Mouse (Mus musculus) neutrophil, adult 5-6 weeks (primary cell): ENCODE measurements around the gene Uchl3. TPM values are rescaled to one million over a fixed set of nuclear protein-coding genes. Genes with fewer than 3 reads are reported as not detected.

Source experiments
- ATAC-seq: fragments of 151-379, 151-347 bp; 2 replicates; pipeline ENCODE4 v1.8.0; 2017; ENCODE audit warnings: mild to moderate bottlenecking, moderate TSS enrichment; ENCODE audit not compliant: insufficient number of reproducible peaks, poor library complexity, low FRiP score, severe bottlenecking; ENCODE audit errors: extremely low read depth
- total RNA-seq: library from RNA; stranded (forward); fragments of 200-1000 nt; gene quantifications from 2 replicates; pipeline ENCODE4 v1.2.3, GENCODE M21; 2017

Gene Uchl3
- total RNA-seq, result 40.1 and 58.1 TPM in 2 replicates

DNA sequence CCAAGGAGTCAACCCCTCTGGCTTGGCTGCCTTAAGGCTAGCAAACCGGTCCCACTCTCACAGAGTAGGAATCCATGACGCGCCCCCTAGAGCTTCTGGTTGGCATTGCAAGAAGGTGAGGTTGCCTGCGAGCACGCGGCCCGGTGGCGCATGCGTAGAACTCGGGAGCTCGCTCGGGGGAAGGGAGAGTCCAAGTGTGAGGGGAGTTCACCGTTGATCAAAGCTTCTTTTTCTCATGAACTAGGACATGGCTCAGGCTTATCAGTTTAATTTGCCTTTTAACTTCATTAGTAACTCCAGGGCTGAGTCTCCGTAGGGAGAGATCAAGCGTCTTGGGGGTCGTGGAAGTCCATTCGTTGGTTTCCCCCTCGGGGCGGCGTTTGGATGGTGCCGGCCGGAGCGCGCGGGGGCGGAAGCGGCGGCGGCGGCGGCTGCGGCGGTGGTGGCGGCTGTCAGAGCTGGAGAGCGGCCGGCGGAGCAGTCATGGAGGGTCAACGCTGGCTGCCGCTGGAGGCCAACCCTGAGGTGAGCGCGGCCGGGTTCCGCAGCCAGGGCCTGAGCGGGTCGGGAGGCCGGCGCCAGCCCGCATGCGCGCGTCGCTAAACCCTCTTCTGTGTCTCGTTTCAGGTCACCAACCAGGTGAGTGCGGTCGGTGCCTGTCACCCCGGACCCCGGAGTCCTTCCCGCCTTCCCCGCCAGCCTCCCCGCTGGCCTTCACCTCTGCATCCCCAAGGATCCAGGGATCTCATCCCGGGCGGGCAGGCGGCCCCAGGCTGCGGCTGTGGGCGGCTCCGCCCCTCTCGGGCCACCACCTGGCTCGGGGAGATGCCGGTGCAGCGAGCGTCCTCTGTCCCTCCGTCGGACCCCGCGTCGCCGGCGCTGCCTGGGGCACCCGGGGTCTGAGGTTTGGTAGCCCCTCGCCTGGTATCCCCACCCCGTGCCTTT is at the start of gene Uchl3:
Gene Uchl3 (plus strand): TSS at position 387 of the 945 bp plus-strand sequence.
- ATAC-seq, result peak; percentile 93

GRCm38 (mm10) chr14:101605843-101606242 is 47.9 kb upstream of the Uchl3 start:
- ATAC-seq, result no peak

DNA sequence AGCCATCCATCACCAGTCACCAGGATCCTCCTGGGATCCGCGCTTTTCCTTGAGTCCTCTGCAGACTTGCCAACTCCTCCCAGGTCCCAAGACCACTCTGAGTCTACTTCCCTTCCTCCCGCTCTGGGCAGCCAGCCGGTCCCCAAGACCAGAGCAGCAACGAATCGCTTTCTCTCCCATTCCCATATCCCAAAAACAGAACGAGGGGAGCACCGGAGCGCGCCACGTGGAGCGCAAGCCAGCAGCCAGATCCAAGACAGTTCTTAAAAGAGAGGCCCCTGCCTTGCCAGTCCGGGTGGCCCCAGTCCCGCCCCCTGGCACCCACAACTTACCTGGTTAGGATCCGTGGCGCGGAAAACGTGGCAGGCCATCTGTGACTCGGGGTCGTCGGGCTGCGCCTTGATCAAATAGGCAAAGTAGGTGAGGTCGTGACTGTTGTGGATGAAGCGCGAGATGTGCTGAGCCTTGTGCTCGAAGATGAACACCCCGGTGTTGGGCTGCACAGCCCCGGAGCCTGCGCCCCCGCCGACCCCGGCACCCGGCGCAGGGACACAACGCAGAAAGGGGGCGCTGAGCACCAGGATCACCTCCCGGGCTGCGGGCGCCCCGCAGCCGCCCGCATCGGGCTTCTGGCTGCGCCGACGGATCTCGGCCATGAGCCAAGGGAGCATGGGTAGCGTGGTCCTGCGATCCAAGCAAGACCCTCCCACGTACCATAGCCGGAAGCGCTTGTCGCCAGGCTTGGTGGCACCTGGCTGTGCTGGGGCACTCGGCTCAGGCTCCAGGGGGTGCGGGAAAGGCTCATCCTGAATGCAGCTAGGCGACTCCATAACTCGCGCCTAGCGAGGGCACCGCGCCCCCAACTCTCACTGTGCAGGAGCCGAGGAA is 45.9 kb upstream of the Uchl3 start:
- ATAC-seq, result 0 out of 2 replicates have a peak, but pooled peaks have one; percentile 9

DNA sequence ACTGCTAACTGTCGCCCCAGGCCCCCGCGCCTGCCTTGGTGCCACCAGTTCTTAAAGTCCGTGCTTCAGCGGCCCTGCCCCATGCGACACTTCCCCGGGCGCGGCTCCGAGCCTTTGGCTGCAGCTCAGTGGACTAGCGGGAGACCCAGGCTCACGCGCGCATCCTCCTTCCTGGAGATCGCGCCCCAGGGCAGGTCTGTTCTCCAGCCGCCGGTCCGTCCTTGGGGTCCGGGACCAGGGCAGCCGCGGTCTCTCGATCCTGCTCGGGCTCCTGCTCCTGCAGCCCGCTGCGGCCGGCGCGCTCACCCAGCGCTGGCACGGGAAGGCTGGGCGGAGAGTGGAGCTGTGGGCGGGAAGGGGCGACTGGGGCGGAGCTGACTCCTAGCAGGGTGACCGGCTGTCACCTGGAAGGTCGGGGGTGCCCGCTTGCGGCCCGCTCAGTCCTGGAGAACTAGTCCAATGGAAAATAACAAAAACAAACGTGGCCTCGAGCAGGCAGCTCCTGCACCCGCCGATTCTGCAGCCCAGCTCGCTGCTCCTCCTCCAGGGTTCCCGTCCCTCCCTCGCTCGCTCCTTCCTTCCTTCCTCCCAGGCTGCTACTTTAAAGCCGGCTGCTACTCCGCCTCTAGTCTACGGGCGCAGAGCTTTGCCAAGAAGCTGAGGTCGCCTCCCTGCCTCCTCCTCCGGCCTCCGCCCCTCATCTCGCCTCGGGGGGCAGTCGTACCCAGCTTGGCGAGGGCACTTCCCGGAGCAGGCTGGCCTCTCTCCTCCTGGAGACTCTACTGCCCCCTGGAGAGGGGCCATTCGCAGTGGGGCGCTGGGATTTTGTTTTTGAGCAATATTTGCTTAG is 45.0 kb upstream of the Uchl3 start, which contains the start of gene Tbc1d4:
Gene Tbc1d4 (minus strand): TSS at position 673 of the 850 bp plus-strand sequence.
- ATAC-seq, result peak; percentile 40; the same call in 1 of the 2 replicates

GRCm38 (mm10) chr14:101610701-101611100 is 43.1 kb upstream of the Uchl3 start:
- no peak for ATAC-seq

DNA sequence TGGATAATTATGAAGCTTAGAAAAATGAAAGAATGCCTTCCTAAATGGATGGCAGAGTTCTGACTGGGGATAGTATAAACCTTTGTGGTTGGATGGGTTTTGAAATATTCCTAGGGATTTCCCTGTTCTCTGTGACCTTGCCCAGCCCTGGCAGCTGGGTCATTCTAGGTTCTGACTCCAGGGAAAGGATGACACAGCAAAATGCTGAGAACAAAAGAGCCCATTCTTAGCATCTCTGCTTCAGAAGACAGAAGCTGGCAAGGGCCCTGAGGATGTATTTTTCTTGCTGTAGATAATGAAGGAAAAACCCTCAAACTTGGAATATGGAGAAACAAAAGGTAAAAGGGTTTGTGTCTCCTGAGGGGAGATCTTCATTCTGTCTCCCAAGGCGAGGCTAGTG is 40.6 kb upstream of the Uchl3 start:
- no peak for ATAC-seq

DNA sequence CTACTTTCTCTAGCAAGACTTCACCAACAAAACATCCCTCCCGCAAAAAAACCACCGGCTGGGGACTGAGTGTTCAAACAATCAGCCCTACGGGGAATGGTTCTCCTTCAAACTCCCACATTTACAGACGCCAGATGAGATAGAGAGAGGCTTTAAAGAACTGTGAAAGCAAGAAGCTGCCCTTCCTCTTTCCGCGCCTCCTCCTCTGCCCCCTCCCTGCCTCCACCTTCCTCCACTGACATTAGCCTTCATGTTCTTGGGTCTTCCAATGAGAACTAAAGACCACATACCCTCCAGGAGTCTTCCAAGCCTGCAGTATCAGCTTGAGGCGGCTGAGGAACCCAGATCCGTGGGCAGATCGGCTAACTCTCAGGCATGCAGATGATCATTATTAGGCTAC is 37.6 kb upstream of the Uchl3 start:
- no peak for ATAC-seq

DNA sequence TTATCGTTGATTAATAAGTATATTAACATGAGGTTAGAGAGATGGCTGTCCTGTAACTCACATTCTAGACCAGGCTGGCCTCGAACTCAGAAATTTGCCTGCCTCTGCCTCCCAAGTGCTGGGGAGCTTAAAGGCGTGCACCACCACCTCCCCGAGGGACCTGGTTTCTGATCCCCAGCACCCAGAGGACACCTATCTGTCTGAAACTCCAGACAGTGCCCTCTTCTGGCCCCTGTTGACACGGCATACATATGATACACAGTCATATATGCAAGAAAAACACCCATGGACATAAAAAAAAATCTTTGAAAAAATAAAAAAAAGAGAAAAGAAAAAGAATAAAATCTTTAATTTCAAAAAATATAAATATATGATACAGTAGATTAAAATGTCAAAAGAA is 36.1 kb upstream of the Uchl3 start:
- no peak for ATAC-seq

DNA sequence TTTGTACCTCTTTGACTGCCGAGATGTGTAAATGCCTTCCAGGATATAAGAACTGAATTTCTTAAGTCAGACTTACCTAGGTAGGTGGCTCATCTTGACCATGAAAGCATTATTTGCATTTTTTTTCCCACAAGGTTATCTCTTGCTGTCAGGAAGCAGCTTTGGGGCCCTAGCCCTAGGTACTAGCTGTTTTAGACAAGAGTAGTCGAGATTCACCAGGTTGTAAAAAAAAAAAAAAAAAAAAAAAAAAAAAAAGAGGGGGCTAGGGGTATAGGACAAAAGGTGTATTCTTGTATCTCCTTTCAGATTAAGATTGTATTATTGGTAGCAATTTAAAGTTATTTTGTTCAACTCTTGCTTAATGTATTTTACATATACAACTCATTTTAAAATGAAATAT is 23.2 kb upstream of the Uchl3 start:
- ATAC-seq, result no peak

GRCm38 (mm10) chr14:101635765-101636164 is 18.0 kb upstream of the Uchl3 start:
- no peak for ATAC-seq

DNA sequence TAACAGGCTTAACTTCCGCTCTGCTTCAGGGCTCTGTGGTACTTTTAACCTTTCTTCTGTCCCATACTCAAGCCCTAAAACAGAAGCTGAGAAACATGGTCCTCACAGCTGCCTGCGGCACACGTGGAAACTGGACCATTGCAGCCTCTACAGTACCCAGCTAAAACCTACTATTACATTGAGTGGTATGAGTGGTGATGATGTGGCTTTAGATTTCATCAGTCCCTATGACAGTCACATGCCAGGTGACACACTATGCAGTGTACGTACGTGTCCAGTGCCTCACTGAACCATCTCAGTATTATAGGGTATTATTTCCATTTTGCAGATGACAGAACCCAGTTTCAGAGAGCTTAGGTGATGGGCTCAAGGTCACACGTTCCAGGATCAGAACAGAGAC is 16.4 kb upstream of the Uchl3 start:
- no peak for ATAC-seq

DNA sequence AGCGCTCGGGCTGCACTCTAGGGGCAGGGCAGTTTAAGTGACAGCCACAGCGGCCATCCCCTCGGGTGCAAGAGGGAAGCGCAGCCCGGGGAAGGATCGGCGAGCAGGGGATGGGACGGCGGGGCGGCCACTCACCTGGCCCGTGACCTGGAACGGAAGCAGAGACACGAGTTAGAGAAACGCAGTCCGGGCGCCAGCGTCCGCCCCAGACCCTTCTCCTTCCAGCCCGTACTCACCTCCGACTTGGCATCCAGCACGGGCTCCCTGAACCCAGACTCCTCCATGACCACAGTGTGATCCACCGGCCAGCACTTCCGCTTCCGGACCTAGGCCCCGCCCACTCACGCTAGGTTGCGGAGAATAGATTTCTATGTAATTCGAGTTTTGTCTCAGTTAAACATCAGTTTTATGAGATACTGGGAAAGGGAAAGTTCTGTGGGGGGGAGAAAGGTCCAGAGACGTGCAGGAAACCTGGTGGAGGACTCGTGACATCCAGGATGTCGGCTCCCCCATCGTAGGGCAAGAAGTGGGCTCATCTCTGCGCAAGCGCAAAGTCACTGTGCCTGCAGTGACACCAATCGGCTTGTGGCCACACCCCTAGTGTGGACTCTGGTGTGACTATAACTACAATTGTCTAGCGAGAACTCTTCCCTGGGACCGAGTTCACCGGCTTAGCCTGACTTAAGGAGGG is 13.5 kb upstream of the Uchl3 start, which contains the start of gene Commd6:
Gene Commd6 (minus strand): TSS at position 534 of the 691 bp plus-strand sequence.
- peak; percentile 94 for ATAC-seq

DNA sequence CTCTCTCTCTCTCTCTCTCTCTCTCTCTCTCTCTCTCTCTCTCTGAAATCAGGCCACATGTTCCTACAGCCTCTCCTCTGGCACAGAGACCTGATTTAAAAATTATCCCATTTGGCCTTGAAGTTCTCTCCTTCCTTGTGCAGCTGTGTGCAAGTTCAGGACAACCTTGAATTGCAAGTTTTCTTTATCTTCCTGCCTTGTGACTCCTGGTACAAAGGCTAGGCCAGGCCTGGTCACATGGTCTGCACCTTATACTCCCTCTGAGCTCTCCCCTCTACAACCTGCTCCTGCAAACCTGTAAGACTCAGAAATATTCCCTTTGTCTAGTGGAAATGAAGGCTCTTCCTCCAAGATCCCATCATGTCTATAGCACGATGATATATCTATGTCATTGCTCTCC is 8.8 kb upstream of the Uchl3 start:
- no peak for ATAC-seq

DNA sequence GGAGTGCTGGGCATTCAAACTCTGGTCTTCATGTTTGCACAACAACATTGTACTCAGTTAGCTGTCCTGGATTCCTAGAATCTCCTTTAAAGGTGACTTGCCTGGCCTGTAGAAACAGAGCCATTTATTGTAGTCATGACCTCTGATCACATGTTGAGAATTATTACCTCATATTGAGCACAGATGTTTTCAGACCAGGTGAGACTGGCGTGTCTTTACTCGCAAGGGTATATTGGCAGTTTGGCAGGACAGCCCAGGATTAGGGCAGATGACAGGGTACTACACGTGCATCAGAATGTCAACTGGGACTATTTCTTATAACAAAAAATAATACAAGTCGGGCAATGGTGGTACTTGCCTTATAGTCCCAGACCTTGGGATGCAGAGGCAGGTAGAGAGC is 3.2 kb upstream of the Uchl3 start:
- ATAC-seq, result no peak

- ATAC-seq, result no peak
These were observed 1.2 kb upstream of the Uchl3 start for GRCm38 (mm10) chr14:101652571-101652970.

GRCm38 (mm10) chr14:101654526-101654909 is 751 bp downstream of the Uchl3 start:
- no peak for ATAC-seq

DNA sequence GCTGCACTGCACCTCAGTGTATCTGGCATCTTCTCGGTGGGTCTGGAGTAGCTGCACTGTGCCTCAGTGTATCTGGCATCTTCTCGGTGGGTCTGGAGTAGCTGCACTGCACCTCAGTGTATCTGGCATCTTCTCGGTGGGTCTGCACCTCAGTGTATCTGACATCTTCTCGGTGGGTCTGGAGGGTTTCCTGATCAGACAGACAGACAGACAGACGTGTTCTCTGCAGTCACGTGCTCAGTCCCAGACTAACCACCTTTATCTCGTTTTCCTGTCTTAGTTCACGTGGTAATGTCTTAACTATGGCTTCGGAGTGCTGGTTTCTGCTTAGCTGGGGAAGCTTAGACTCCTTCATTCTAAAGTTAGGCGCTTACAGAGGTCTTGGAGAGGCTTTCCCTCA is 2.5 kb downstream of the Uchl3 start:
- no peak; the same call in 1 of the 2 replicates for ATAC-seq
